Mouse (Mus musculus): ENCODE results near the gene Gm1113.

- no peak for TF ChIP-seq TAL1 (IDR thresholded peaks at IDR 0.05; ENCODE audit: low read length)
- TF ChIP-seq GATA1 (IDR thresholded peaks at IDR 0.05; ENCODE audit: low read length): no peak
These were observed 24.4 kb downstream of the Gm1113 start for GRCm38 (mm10) chr9:35493733-35494092.
